Mouse (Mus musculus): ENCODE results near the gene 2410137M14Rik. TPM values are rescaled to one million over a fixed set of nuclear protein-coding genes. Genes with fewer than 3 reads are reported as not detected.
"Not testable (repeated sequence)": the region's sequence is repeated elsewhere in the genome, so short reads cannot be mapped to it uniquely, and the experiment has no call there.

2410137M14Rik gene
- total RNA-seq, 2 experiments from 2014 or later, result 0.66 TPM; not detected in 1

GRCm38 (mm10) chr17:36997033-36997735 lies 16.1 kb upstream of the 2410137M14Rik start:
- intact Hi-C loops (cut with DNase I), result loop anchor here (2.0 to 5.0 kb wide), 2 partner anchors 50 to 85 kb away; no protein-coding TSS in a partner anchor
- DNase-seq (ENCODE audit: low spot score in 2 of 2), result peak; percentile 65 to 82

GRCm38 (mm10) chr17:36995448-36995847 lies 14.4 kb upstream of the 2410137M14Rik start:
- DNase-seq (ENCODE audit: low spot score in 2 of 2), result peak in 1 of 2 experiments; percentile 57
- intact Hi-C loops (cut with DNase I), result loop anchor here (5.0 kb wide), 1 partner anchor 83 kb away; no protein-coding TSS in a partner anchor

DNA sequence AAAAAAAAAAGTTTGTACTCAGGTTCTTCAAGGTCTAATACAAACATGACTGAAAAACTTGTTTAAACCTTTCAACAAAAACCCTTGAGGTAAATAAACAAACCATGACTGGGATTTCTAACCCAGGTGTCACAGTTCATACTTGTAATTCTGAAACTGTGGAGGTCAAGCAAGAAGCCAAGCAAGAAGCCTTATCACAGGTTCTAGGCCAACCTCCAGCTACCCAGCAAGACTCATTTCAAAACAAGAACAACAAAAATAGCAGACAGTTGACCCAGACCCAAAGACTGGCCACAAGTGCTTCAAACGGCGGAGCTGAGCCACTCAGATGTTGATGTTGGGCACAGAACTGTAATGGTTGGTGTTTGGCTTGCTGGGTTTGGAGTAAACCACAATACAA lies 13.5 kb upstream of the 2410137M14Rik start:
- no peak for DNase-seq (ENCODE audit: low spot score in 2 of 2)
- intact Hi-C loops (cut with DNase I), result loop anchor here (5.0 kb wide), 1 partner anchor 37 kb away; the partner anchor contains the start of genes Znrd1 and Znrd1as

DNA sequence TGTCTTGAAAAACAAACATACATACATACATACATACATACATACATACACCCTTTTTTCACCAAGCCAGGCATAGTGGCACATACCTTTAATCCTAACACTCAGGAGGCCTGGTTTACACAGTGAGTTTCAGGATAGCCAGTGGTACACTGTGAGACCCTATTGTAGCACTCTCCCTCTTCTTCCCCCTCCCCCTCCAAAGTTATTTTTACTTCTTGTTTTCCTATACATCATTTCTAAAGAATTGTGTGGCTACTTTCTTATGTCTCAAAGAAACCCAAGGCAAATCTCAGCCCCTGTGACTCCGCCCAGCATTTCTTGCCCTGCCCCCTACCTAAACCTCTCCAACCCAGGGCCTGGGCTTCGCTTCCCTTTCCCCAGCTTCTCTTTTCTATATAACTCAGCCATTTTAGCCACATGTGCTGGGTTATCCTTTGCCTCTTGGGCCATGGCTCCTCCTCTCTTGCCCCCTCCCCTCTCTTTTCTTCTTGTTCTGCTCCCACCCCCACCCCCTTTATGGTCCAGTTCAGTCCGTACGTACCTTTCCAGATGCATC lies 12.8 kb upstream of the 2410137M14Rik start:
- intact Hi-C loops (cut with DNase I), result loop anchor here (5.0 kb wide), 1 partner anchor 37 kb away; the partner anchor contains the start of genes Znrd1 and Znrd1as

GRCm38 (mm10) chr17:36992336-36993104 lies 11.5 kb upstream of the 2410137M14Rik start:
- peak in 1 of 2 experiments; percentile 69 for DNase-seq (ENCODE audit: low spot score in 2 of 2)
- intact Hi-C loops (cut with DNase I), result loop anchor here (5.0 kb wide), 1 partner anchor 35 kb away; the partner anchor contains the start of genes Znrd1 and Znrd1as

More for the DNA sequence above, 12.8 kb upstream of the 2410137M14Rik start:
- no peak for DNase-seq (ENCODE audit: low spot score in 2 of 2)

DNA sequence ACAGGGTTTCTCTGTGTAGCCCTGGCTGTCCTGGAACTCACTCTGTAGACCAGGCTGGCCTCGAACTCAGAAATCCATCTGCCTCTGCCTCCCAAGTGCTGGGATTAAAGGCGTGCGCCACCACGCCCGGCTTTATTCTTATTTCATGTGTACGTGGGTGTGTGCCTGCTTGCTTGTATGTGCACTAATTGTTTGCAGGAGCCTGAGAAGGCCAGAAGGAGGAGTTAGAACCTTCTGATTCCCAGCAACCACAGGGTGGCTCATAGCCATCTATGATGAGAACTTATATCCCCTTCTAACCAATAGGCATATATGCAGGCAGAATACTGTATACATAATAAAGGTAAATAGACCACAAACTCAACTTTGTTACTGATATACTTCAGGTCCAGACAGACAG lies 9.6 kb upstream of the 2410137M14Rik start:
- intact Hi-C loops (cut with DNase I), result loop anchor here (5.0 kb wide), 1 partner anchor 33 kb away; the partner anchor contains the start of genes Znrd1 and Znrd1as
- not testable (repeated sequence) for DNase-seq (ENCODE audit: low spot score in 2 of 2)

- intact Hi-C loops (cut with DNase I), result no loop called here
- DNase-seq (ENCODE audit: low spot score in 2 of 2), result no peak
Observed at GRCm38 (mm10) chr17:36989437-36989836, 8.4 kb upstream of the 2410137M14Rik start, which contains the start of gene H2-M5. H2-M5 (minus strand) TSS chr17:36989537.

DNA sequence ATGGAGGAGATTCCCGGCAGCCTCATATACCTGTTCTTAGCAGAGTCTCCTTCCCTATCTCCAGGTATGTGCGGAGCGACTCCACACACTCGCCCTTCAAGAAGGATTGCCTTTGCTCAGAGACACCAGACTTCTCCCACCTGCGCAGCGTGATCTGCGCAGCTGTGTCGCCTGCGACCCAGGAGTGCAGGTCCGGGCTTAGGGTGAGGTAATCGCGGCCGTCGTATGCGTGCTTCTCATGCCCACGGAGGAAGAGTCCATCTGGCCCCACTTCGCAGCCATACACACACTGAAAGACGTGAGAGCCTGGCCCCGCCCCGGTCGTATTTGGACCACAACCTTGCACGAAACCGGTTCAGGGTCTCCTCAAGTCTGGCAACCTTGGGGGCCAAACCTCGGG lies 7.4 kb upstream of the 2410137M14Rik start:
- intact Hi-C loops (cut with DNase I), result no loop called here
- DNase-seq (ENCODE audit: low spot score in 2 of 2), result peak in 1 of 2 experiments; percentile 15

DNA sequence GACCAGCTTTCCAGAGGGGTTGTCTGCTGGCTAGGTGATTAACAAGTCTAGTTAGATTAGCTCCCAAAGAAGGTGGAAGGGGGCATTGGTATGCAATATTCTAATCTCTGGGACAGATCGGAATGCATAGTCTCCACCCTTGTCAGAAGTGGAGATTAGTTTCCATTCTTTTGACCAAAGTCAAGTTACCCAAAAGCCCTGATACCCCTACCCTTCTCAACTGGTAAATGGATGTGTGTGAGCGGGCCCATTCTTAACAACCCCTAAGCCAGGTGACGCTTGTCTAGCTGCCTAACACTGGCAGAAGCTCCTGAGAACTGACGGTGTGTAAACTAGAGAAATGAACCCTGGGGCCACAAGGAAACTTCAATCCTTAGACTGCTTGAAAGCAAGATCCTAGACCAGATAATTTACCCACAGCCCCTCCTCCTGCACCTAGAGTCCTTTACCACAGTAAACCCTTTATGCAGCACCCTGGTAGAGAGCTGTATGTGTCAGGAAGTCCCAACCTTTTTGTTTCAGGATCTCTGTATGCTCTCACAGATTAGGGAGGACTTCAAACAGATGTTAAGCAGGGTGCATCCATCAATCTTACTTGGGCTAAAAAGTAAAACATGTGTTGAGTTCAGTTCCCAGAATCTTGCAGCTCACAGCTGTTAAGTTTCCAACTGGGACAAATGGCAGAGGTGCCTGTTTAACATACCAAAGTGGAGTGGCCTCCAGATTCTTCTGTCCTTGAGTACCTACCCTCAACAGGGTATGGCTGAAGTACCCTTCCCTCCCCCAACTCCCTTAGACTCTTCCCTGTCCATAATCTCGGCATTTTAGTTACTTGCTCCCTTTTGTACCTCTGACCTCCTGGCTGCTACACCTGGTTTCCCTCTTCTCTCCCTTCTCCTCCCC lies 1.5 kb upstream of the 2410137M14Rik start:
- intact Hi-C loops (cut with DNase I), result no loop called here
- DNase-seq (ENCODE audit: low spot score in 2 of 2), result no peak

GRCm38 (mm10) chr17:36981845-36982244 lies 808 bp upstream of the 2410137M14Rik start:
- intact Hi-C loops (cut with DNase I), result no loop called here

DNA sequence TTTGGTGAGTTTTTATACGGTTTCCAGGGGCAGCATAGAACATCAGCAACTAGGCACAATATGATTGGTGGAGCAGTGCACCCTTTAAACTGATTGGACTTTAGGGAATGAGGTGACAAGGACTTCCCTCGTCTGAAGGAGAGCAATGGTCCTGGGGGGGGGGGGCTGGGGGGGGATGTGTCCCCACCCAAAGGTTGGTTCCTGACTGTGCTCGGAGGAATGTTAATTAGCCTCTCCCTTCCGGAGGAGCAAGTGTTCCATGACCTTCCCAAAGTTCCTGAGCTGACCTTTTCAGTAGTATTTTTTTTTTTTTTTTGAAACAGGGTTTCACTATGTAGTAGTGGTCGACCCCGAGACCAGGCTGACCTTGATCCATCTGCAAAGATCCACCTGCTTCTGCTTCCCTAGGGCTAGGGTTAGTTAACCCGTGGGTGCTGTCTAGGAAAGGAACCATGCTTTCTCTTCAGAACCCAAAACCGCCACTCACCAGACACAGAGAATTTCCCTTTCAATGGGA lies 7.7 kb downstream of the 2410137M14Rik start:
- intact Hi-C loops (cut with DNase I), result no loop called here
- no peak for DNase-seq (ENCODE audit: low spot score in 2 of 2)

More at GRCm38 (mm10) chr17:36981845-36982244, 808 bp upstream of the 2410137M14Rik start:
- DNase-seq (ENCODE audit: low spot score in 2 of 2), result no peak

GRCm38 (mm10) chr17:36972791-36973190 lies 8.2 kb downstream of the 2410137M14Rik start:
- DNase-seq (ENCODE audit: low spot score in 2 of 2), result no peak
- intact Hi-C loops (cut with DNase I), result no loop called here

DNA sequence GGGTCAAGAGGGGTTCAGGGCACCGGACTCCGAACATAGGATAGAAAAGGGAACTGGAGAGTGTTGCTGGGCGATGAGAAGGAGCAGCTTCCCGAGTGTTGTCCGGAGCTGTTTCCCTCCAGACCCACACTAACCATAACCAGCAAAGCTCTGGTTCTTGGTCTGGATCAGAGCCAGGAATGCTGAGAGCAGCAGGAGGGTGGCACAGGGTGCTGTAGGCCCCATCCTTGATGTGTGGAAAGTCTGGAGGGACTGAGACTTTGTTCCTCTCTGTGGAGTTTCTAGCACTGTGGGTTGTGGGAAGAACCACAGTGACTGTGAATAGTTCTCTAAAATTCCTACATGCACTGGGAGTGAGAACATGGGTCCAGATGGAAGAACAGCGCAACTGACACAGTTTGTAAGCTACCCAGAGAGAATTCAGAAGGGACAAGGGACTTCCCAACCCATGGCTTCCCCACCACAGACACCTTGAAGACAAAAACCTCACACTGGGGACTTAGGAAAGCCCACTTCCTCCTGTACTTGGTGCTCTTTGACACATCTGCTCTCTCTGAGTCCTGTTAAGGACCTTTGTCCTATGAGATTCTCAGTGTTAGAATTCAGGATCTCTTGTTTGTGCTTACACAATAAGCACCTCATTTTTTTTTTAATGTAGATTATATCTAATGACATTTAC lies 9.7 kb downstream of the 2410137M14Rik start:
- peak in 1 of 2 experiments; percentile 32 for DNase-seq (ENCODE audit: low spot score in 2 of 2)
- intact Hi-C loops (cut with DNase I), result no loop called here

DNA sequence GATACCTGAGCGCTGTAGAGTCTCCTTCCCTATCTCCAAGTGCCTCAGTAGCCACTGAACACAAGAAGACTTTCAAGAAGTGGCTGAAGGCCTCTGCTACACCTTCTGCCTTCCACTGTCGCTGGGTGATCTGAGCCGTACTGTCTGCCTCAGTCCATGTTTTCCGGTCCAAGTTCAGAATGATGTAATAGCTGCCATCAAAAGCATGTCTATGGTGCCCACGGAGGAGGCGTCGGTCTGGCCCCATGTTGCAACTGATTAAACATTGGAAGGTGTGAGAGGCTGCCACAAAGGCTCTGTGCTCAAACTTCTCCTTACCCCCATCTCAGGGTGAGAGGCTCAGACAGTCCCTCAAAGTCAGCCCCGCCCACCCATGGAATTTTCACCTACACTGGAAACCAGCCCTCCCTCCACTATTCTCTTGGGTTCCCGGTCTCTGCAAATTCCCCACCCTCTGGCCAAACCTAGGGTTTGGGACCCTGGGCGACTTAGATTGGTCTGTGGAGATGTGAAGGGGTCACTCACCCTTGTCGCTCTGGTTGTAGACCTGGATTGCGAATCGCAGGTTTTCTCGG lies 10.6 kb downstream of the 2410137M14Rik start:
- DNase-seq (ENCODE audit: low spot score in 2 of 2), result no peak
- intact Hi-C loops (cut with DNase I), result no loop called here

DNA sequence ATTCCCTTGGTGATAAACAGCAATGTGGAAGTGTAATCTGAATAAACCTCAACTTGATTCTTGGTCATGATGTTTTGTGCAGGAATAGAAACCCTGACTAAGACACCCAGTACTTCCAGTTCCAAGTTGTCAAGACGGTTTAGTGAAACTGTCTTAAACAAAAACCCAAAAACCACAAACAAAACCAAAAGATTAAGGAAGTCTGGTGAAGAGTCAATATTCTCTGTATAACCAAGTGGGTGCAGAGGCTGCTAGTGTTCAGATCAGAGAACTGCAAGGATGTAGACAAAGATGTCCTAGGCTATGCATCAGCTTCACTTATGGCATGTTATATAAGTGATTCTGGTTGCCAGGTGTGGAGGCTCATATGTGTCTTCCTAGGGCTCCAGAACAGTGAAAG lies 14.2 kb downstream of the 2410137M14Rik start:
- intact Hi-C loops (cut with DNase I), result no loop called here
- no peak for DNase-seq (ENCODE audit: low spot score in 2 of 2)

- intact Hi-C loops (cut with DNase I), result no loop called here
- no peak for DNase-seq (ENCODE audit: low spot score in 2 of 2)
Observed at GRCm38 (mm10) chr17:36961125-36961524, 19.9 kb downstream of the 2410137M14Rik start.

DNA sequence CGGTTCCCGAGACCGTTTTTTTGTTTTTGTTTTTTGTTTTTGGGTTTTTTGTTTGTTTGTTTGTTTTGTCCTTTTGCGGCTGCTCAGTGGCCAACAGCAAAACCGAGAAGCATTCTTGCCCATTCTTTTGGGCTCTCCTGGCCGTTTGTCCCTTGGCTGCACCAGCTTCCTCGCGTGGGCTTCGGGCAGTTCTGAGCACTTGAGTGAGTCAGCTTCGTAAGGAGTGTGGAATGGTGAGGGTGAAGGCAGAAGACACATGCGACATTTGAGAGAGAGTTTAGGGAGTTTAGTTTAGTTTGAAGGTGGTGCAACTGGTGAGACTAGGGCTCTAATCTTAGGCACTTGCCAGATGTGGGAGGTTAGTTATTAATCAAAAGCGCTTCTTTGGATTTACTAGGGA lies 22.2 kb downstream of the 2410137M14Rik start:
- intact Hi-C loops (cut with DNase I), result loop anchor here (1.0 to 10.0 kb wide), 3 partner anchors 33 to 984 kb away; partner anchors contain the start of gene Gnl1
- DNase-seq (ENCODE audit: low spot score in 2 of 2), result no peak

Data from left cerebral cortex, postnatal 25 days (tissue).